Mouse (Mus musculus) sigmoid colon, adult 10 weeks (tissue): Measurements from ENCODE around the gene Olfr596. TPM values are rescaled to one million over a fixed set of nuclear protein-coding genes. Genes with fewer than 3 reads are reported as not detected.

Experiments
- polyA plus RNA-seq: library from polyadenylated mRNA; stranded (reverse); fragments of 350-450 nt; fragmentation: Illumina TruSeq; extraction: RNeasy Lipid Tissue Mini Kit (QIAGEN cat#74804); gene quantifications from one replicate; pipeline ENCODE4 v1.2.3, GENCODE M21; 2014; ENCODE audit warnings: low read depth, low replicate concordance

The Olfr596 gene
- not detected for polyA plus RNA-seq

GRCm38 (mm10) chr7:103305348-103305747 lies at the start of gene Olfr596:
Gene Olfr596 (plus strand): TSS chr7:103305648.

GRCm38 (mm10) chr7:103316015-103316414 lies 10.6 kb downstream of the Olfr596 start, which contains the start of gene Olfr597:
Gene Olfr597 (plus strand): TSS chr7:103316315.

GRCm38 (mm10) chr7:103323268-103323667 lies 17.8 kb downstream of the Olfr596 start, which contains the start of gene Olfr598:
Gene Olfr598 (plus strand): TSS chr7:103323568.

GRCm38 (mm10) chr7:103335617-103336016 lies 30.2 kb downstream of the Olfr596 start, which contains the start of gene Olfr599:
Gene Olfr599 (plus strand): TSS chr7:103335917.

GRCm38 (mm10) chr7:103349569-103349968 lies 44.1 kb downstream of the Olfr596 start, which contains the start of gene Olfr600:
Gene Olfr600 (minus strand): TSS chr7:103349669.

Other genes with a start within 250 kb of the Olfr596 start
- gene Olfr584, start 223.8 kb upstream of the Olfr596 start, polyA plus RNA-seq: not detected
- gene Olfr585, start 207.9 kb upstream of the Olfr596 start, polyA plus RNA-seq: not detected
- gene Olfr586, start 180.0 kb upstream of the Olfr596 start, polyA plus RNA-seq: not detected
- gene Olfr588-ps1, start 164.8 kb upstream of the Olfr596 start, polyA plus RNA-seq: not detected
- not detected for gene Olfr589, start 149.3 kb upstream of the Olfr596 start, polyA plus RNA-seq
- not detected for gene Olfr591, start 127.3 kb upstream of the Olfr596 start, polyA plus RNA-seq
- gene Olfr592, start 120.8 kb upstream of the Olfr596 start, polyA plus RNA-seq: not detected
- not detected for gene Olfr593, start 93.8 kb upstream of the Olfr596 start, polyA plus RNA-seq
- not detected for gene Olfr594, start 88.7 kb upstream of the Olfr596 start, polyA plus RNA-seq
- not detected for gene Usp17ld, start 53.1 kb upstream of the Olfr596 start, polyA plus RNA-seq
- not detected for gene Olfr597, start 10.7 kb downstream of the Olfr596 start, polyA plus RNA-seq
- not detected for gene Olfr598, start 17.9 kb downstream of the Olfr596 start, polyA plus RNA-seq
- gene Olfr599, start 30.3 kb downstream of the Olfr596 start, polyA plus RNA-seq: not detected
- not detected for gene Olfr600, start 44.0 kb downstream of the Olfr596 start, polyA plus RNA-seq
- gene Olfr601, start 57.0 kb downstream of the Olfr596 start, polyA plus RNA-seq: not detected
- gene Olfr603, start 80.5 kb downstream of the Olfr596 start, polyA plus RNA-seq: not detected
- gene Usp17lc, start 109.4 kb downstream of the Olfr596 start, polyA plus RNA-seq: not detected
- not detected for gene Olfr605, start 139.8 kb downstream of the Olfr596 start, polyA plus RNA-seq
- not detected for gene Olfr606, start 143.4 kb downstream of the Olfr596 start, polyA plus RNA-seq
- gene Olfr607, start 158.5 kb downstream of the Olfr596 start, polyA plus RNA-seq: not detected
- gene Olfr608, start 164.2 kb downstream of the Olfr596 start, polyA plus RNA-seq: not detected
- not detected for gene Olfr609, start 192.4 kb downstream of the Olfr596 start, polyA plus RNA-seq
- gene Olfr610, start 206.5 kb downstream of the Olfr596 start, polyA plus RNA-seq: not detected
- gene Olfr611, start 215.2 kb downstream of the Olfr596 start, polyA plus RNA-seq: not detected
- gene Olfr612, start 237.1 kb downstream of the Olfr596 start, polyA plus RNA-seq: not detected
- gene Olfr613, start 242.4 kb downstream of the Olfr596 start, polyA plus RNA-seq: not detected